Mouse (Mus musculus): ENCODE results near the gene Adam33. TPM values are rescaled to one million over a fixed set of nuclear protein-coding genes. Genes with fewer than 3 reads are reported as not detected.
"Not testable (repeated sequence)": the region's sequence is repeated elsewhere in the genome, so short reads cannot be mapped to it uniquely, and the experiment has no call there.

Adam33 gene
- total RNA-seq, 2 experiments from 2014 or later: 0.92 to 1.8 TPM

GRCm38 (mm10) chr2:131031406-131031805, 32.2 kb downstream of the Adam33 start:
- DNase-seq; intact Hi-C loops (cut with DNase I): not testable (repeated sequence)

GRCm38 (mm10) chr2:131030998-131031397, 32.6 kb downstream of the Adam33 start:
- intact Hi-C loops (cut with DNase I): no loop called here
- DNase-seq: no peak

- intact Hi-C loops (cut with DNase I): no loop called here
- no peak for DNase-seq
Measured at GRCm38 (mm10) chr2:131030561-131030960, 33.1 kb downstream of the Adam33 start.

- intact Hi-C loops (cut with DNase I): no loop called here
- peak; percentile 21 to 28 for DNase-seq
Measured at GRCm38 (mm10) chr2:131029065-131029935, 34.3 kb downstream of the Adam33 start.

- intact Hi-C loops (cut with DNase I): no loop called here
Measured at GRCm38 (mm10) chr2:131026941-131027340, 36.7 kb downstream of the Adam33 start.

GRCm38 (mm10) chr2:131025230-131025629, 38.4 kb downstream of the Adam33 start:
- intact Hi-C loops (cut with DNase I): no loop called here
- no peak for DNase-seq

More at GRCm38 (mm10) chr2:131026941-131027340, 36.7 kb downstream of the Adam33 start:
- DNase-seq: no peak

GRCm38 (mm10) chr2:131010566-131010965, 53.0 kb downstream of the Adam33 start:
- DNase-seq: no peak
- intact Hi-C loops (cut with DNase I): no loop called here

- intact Hi-C loops (cut with DNase I): no loop called here
- DNase-seq: no peak
Measured at GRCm38 (mm10) chr2:131009123-131009522, 54.5 kb downstream of the Adam33 start.

Small RNA genes within 50 kb of the gene (microRNA-seq; reads per million reads assigned to microRNA genes)
- gene Mir6973b: 0 reads per million in 2 experiments

Other genes starting within 250 kb of the Adam33 start
- gene 4930402H24Rik, start 157.4 kb downstream of the Adam33 start, total RNA-seq (2021): 10 to 100 TPM; 74.6 to 86.1 TPM
- gene Atrn, start 157.3 kb downstream of the Adam33 start, total RNA-seq (2021): 10 to 100 TPM; 29.4 to 30.9 TPM
- 1 to 10 TPM; 3.8 to 6.8 TPM for gene Gfra4, start 20.7 kb downstream of the Adam33 start, total RNA-seq (2021)
- under 1 TPM; 0.64 to 0.77 TPM for gene Siglec1, start 23.0 kb upstream of the Adam33 start, total RNA-seq (2021)
- 10 to 100 TPM; 44.1 to 52.4 TPM for gene Hspa12b, start 63.5 kb upstream of the Adam33 start, total RNA-seq (2021)
- not detected for gene Gm11037, start 69.7 kb upstream of the Adam33 start, total RNA-seq (2021)
- gene 1700037H04Rik, start 96.3 kb upstream of the Adam33 start, total RNA-seq (2021): 10 to 100 TPM; 17.9 to 21.2 TPM
- gene Cenpb, start 116.3 kb upstream of the Adam33 start, total RNA-seq (2021): 10 to 100 TPM; 71.0 to 75.9 TPM
- gene Cdc25b, start 123.1 kb upstream of the Adam33 start, total RNA-seq (2021): 10 to 100 TPM; 12.1 to 14.5 TPM
- gene Spef1, start 123.5 kb upstream of the Adam33 start, total RNA-seq (2021): 1 to 10 TPM; 6.2 to 7.1 TPM
- 10 to 100 TPM; 39.4 to 44.0 TPM for gene Ap5s1, start 143.3 kb upstream of the Adam33 start, total RNA-seq (2021)
- gene Mavs, start 170.2 kb upstream of the Adam33 start, total RNA-seq (2021): 10 to 100 TPM; 39.6 to 44.6 TPM
- gene Pank2, start 198.7 kb upstream of the Adam33 start, total RNA-seq (2021): 10 to 100 TPM; 35.5 to 36.0 TPM

All from heart, postnatal 10 days (tissue).